Mouse (Mus musculus) left cerebral cortex, adult 11 months (tissue): ENCODE data around the gene Cdk4.

Source experiments
- DNase-seq: peaks from one replicate; pipeline ENCODE4 v3.0.0; 2022; ENCODE audit warnings: low spot score

Gene Cdk4

GRCm38 (mm10) chr10:127075080-127075479, 11.7 kb downstream of the Cdk4 start, which contains the start of gene Agap2:
Gene Agap2 (plus strand): TSS chr10:127075284.
- no peak for DNase-seq

GRCm38 (mm10) chr10:127075651-127076050, 12.3 kb downstream of the Cdk4 start:
- no peak for DNase-seq

GRCm38 (mm10) chr10:127076082-127076481, 12.7 kb downstream of the Cdk4 start:
- DNase-seq = no peak

GRCm38 (mm10) chr10:127077515-127077914, 14.2 kb downstream of the Cdk4 start:
- no peak for DNase-seq

GRCm38 (mm10) chr10:127078001-127078676, 14.8 kb downstream of the Cdk4 start:
- peak; percentile 73 for DNase-seq

GRCm38 (mm10) chr10:127078677-127079575, 15.6 kb downstream of the Cdk4 start:
- DNase-seq = no peak

GRCm38 (mm10) chr10:127079665-127080391, 16.5 kb downstream of the Cdk4 start:
- DNase-seq = no peak

GRCm38 (mm10) chr10:127080901-127081780, 17.8 kb downstream of the Cdk4 start:
- DNase-seq = no peak

- no peak for DNase-seq
Measured at GRCm38 (mm10) chr10:127081996-127082620, 18.8 kb downstream of the Cdk4 start.

- no peak for DNase-seq
Measured at GRCm38 (mm10) chr10:127083292-127083914, 20.1 kb downstream of the Cdk4 start.

GRCm38 (mm10) chr10:127083915-127084306, 20.6 kb downstream of the Cdk4 start:
- DNase-seq = no peak

- DNase-seq = no peak
Measured at GRCm38 (mm10) chr10:127085052-127085451, 21.7 kb downstream of the Cdk4 start.

- no peak for DNase-seq
Measured at GRCm38 (mm10) chr10:127085633-127086032, 22.3 kb downstream of the Cdk4 start.

GRCm38 (mm10) chr10:127090560-127091411, 27.5 kb downstream of the Cdk4 start:
- no peak for DNase-seq

- DNase-seq = no peak
Measured at GRCm38 (mm10) chr10:127091507-127092396, 28.4 kb downstream of the Cdk4 start.

GRCm38 (mm10) chr10:127092742-127093141, 29.4 kb downstream of the Cdk4 start:
- no peak for DNase-seq

- no peak for DNase-seq
Measured at GRCm38 (mm10) chr10:127094382-127094802, 31.1 kb downstream of the Cdk4 start.

GRCm38 (mm10) chr10:127098514-127098913, 35.2 kb downstream of the Cdk4 start:
- DNase-seq = no peak
